Mouse (Mus musculus): ENCODE data around the gene Usp28. TPM values are rescaled to one million over a fixed set of nuclear protein-coding genes. Genes with fewer than 3 reads are reported as not detected.
"Not testable (repeated sequence)": the region's sequence is repeated elsewhere in the genome, so short reads cannot be mapped to it uniquely, and the experiment has no call there.

The Usp28 gene
- total RNA-seq (2022) = 100 to 1,000 TPM; 120 to 141 (median 134) TPM

- peak; percentile 99 for DNase-seq (ENCODE audit: low spot score)
Measured at GRCm38 (mm10) chr9:48984845-48985707, at the start of gene Usp28. Gene Usp28, plus strand, starts transcription at chr9:48985375.

DNA sequence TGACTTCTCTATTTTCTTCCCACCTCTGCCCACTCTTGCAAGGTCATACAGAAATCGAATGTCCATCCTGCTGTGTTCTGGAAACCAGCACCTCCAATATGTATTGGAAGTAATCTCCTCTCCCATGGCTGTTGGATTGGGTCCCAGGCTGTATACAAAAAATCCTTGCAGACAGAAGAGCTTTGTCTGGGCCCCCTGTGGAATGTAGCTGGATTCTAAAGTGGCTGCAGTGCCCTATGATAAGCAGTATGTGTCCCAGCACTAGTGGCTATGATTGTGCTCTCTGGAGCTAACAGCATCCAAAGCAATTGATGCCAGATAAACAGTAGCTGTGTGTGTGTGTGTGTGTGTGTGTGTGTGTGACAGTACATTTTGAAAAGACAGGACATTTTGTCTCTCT lies 42.8 kb upstream of the Usp28 start:
- no peak for DNase-seq (ENCODE audit: low spot score)

- no peak for DNase-seq (ENCODE audit: low spot score)
Measured at GRCm38 (mm10) chr9:48947565-48947964, 37.6 kb upstream of the Usp28 start.

DNA sequence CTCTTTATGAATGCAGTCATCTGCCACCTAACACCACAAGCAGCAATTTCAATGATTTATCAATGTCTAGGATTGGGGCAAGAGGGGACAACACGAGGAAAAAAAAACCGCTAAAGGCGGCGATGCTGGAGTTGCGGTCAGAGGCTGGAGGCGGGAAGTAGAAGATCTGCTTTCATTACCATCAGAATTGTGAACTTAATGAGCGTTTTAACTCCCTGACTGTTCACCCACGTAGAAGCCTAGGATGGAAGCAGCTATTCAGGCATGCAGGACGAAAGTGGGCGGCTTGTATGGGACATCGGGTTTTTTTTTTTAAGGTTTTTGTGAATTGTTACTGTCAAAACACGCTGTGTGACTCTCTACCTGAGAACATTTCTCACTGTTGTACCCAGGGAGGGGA lies 23.9 kb upstream of the Usp28 start:
- DNase-seq (ENCODE audit: low spot score) = no peak

- DNase-seq (ENCODE audit: low spot score) = no peak
Measured at GRCm38 (mm10) chr9:48962131-48962530, 23.0 kb upstream of the Usp28 start.

DNA sequence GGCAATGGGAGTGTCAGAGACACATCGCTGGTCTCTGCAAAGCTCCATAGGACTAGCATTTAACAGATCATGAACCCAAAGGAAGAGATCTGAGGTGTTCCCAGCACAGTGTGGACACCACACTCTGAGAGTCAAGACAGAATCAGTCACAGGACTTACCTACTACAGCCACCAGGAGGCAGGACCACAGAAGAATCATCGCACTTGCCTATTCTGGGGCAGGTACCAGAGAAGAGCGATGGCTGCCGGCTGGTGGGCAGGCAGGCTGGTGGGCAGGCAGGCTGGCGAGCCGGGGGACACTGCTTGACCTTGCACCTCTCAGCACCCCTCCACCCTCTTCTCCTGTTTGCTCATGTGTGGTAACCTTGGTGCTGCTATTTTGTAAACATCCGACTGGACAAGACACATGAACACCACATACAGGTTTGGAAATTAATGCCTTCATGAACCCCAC lies 20.6 kb upstream of the Usp28 start, which contains the start of gene Htr3b:
TSS of gene Htr3b (minus strand) at position 404 of the 454 bp plus-strand sequence.
- no peak for DNase-seq (ENCODE audit: low spot score)

- DNase-seq (ENCODE audit: low spot score) = no peak
Measured at GRCm38 (mm10) chr9:48972494-48972893, 12.7 kb upstream of the Usp28 start.

- no peak for DNase-seq (ENCODE audit: low spot score)
Measured at GRCm38 (mm10) chr9:48976661-48977355, 8.4 kb upstream of the Usp28 start.

DNA sequence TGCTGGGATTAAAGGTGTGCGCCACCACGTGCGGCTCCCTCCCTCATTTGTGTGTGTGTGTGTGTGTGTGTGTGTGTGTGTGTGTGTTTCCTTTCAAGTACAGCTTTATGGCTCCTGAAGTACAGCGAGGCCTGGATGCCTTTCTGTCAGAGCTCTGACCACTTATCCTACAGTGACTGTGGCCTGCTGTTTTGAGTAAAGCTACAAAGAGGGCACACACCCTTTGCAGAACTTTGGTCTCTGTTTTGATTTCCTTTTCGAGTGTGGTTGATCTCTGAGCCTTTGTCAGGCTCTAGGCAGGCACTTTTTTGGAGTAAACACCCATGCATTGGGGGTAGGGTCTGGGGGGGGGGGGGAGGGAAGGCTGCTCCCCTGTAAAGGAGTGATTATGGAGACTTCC lies 4.8 kb upstream of the Usp28 start:
- no peak for DNase-seq (ENCODE audit: low spot score)

DNA sequence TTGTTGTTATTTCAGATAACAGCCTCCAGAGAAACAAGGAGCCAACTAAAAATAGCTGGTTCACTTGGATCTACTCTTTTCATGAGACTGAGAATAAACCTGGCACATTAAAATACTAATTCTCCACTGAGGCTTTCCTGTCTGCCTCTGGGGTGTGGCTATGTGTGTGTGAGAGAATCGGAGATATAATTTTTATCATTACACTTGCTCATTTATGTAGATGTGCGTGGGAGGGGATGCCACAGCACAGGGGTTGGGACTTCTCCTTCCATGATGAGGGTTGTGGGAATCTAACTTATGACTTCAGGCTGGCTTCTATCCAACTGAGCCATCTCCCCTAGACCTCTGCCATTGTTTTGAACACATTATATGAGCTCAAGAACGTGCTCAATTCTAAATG lies 4.4 kb upstream of the Usp28 start:
- no peak for DNase-seq (ENCODE audit: low spot score)

DNA sequence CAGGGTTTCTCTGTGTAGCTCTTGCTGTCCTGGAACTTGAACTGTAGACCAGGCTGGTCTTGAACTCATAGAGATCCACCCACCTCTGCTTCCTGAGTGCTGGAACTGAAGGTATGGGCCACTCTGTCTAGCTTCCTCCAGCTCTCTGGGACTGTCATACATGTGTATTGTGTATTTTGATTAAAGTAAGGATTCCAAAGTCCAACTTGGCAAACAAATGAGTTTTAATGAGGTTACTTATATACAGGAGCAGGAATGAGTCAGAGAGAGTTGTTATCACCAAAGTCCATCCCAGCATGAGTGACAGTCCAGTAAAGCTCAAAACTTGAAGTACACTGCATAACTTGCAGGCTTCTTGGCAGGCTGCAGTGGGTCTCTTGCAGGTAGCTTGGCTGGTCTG lies 3.3 kb upstream of the Usp28 start:
- no peak for DNase-seq (ENCODE audit: low spot score)

DNA sequence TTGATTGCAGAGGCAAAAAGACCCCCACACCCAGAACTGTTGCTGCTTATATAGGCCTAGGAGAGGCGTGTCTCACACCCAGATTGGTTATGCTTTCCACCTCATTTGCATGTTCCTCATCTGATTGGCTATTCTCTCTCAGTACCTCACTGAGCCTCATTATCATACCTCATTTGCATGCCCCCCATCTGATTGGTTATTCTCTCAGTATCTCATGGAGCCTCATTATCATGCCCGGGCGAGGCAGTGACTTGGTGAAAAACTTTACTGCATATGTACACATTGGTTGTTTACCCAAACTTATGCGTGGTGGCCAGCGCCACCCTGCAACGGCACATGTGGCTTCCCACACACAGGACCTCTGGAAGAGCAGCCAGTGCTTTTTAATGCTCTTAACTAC lies 1.4 kb upstream of the Usp28 start:
- DNase-seq (ENCODE audit: low spot score) = not testable (repeated sequence)

- no peak for DNase-seq (ENCODE audit: low spot score)
Measured at GRCm38 (mm10) chr9:48984320-48984844, 793 bp upstream of the Usp28 start.

- peak; percentile 16 for DNase-seq (ENCODE audit: low spot score)
Measured at GRCm38 (mm10) chr9:48985708-48986088, 523 bp downstream of the Usp28 start.

- DNase-seq (ENCODE audit: low spot score) = peak; percentile 52
Measured at GRCm38 (mm10) chr9:48986616-48987141, 1.5 kb downstream of the Usp28 start.

DNA sequence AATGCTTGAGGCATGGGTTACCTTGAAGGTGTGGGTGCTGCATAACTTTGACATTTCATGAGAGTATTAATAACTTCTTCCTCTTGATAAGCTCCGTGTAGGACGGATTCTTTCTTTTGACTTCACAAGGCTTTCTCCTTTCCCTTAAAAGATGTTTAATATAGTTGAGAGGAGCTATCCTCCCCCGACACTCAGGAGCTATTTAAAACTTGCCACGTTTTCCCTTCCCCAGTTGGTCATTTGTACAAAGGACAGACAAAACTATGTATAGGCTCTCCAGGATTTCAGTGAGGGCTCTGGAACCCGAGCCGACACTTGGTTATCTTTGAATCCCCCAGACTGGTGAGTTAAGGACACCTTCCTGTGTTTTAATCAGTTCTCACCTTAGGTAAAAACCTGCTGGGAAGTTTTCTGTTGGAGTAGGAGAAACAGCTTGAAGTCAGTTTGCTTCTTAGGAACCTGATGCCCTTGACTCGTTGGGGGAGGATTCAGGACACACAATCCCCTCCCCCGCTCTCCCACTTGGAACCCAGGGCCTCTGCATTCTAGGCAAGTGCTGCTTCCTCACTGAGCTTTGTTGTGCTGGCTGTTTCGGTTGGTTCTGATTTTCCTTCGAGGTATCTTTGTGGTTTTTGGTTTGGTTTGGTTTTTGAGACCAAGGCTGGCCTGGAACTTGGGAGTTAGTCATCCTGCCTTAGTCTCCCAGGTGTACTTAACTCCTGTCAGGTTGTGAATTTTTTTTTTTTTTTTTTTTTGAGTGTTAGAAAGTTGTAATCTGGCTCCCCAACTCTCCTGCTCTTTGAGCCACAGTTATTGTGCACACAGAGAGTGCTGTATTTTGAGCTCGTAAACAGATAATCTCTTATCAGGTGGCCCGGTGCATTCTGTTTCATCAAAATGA lies 2.3 kb downstream of the Usp28 start:
- no peak for DNase-seq (ENCODE audit: low spot score)

DNA sequence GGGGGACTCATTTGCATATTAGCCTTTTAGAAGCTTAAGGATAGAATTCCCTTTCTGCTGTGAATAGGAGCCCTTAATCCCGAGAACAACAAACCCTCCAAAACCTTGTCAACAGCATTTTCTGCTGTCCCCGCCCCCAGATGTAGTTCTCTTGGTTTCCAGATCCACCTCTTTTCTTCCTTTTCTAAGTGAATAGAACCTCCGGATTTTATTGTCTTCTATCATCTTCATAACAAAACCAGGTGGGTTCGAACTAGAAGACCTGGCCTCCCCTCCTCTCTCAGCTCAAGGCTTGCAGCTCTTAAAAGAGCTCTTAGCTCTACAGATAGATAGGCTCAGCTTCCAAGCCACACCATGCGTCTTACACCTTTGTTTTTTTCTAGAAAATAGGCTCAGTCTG lies 6.5 kb downstream of the Usp28 start:
- no peak for DNase-seq (ENCODE audit: low spot score)

- no peak for DNase-seq (ENCODE audit: low spot score)
Measured at GRCm38 (mm10) chr9:48994779-48995178, 9.6 kb downstream of the Usp28 start.

DNA sequence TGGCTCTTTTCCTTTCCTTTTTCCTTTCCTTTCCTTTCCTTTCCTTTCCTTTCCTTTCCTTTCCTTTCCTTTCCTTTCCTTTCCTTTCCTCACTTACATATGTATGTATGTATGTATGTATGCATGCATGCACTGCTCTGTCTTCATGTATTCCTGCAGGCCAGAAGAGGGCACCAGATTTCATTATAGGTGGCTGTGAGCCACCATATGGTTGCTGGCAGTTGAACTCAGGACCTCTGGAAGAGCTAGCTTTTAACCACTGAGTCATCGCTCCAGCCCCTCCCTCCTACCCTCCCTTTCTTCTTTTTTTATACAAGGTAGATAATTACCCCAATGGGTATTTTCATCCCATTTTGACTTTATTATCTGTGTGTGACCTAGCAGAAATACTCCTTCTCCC lies 10.6 kb downstream of the Usp28 start:
- DNase-seq (ENCODE audit: low spot score) = no peak

GRCm38 (mm10) chr9:48999256-48999655 lies 14.1 kb downstream of the Usp28 start:
- DNase-seq (ENCODE audit: low spot score) = no peak

GRCm38 (mm10) chr9:49015824-49016223 lies 30.6 kb downstream of the Usp28 start:
- no peak for DNase-seq (ENCODE audit: low spot score)
